Mouse (Mus musculus) kidney, embryonic 15.5 days (tissue): ENCODE results near the gene Fcrlb. TPM values are rescaled to one million over a fixed set of nuclear protein-coding genes. Genes with fewer than 3 reads are reported as not detected.
"Not testable (repeated sequence)": the region's sequence is repeated elsewhere in the genome, so short reads cannot be mapped to it uniquely, and the experiment has no call there.

Experiments
- ATAC-seq: fragments of 200-750 bp; cut with Nextera tagmentation; replicated peaks from 2 replicates; pipeline ENCODE4 v1.8.0; 2017; ENCODE audit warnings: moderate TSS enrichment; ENCODE audit not compliant: low FRiP score
- H3K27ac ChIP-seq: fragments of 300-500 bp; sonication (generic); 2 replicates; pipeline ENCODE4 v1.5.1; 2015; ENCODE audit warnings: mild to moderate bottlenecking, inconsistent platforms
- H3K27me3 ChIP-seq: fragments of 300-500 bp; sonication (generic); 2 replicates; pipeline ENCODE4 v1.6.1; 2015; ENCODE audit warnings: inconsistent platforms
- H3K36me3 ChIP-seq: fragments of 300-500 bp; sonication (generic); 2 replicates; pipeline ENCODE4 v1.6.1; 2015; ENCODE audit warnings: inconsistent platforms
- H3K4me1 ChIP-seq: fragments of 300-500 bp; sonication (generic); 2 replicates; pipeline ENCODE4 v1.6.1; 2015; ENCODE audit warnings: inconsistent platforms
- H3K4me2 ChIP-seq: fragments of 300-500 bp; sonication (generic); 2 replicates; pipeline ENCODE4 v1.6.1; 2015; ENCODE audit warnings: moderate library complexity, mild to moderate bottlenecking, inconsistent platforms
- H3K4me3 ChIP-seq: fragments of 300-500 bp; sonication (generic); replicated peaks from 2 replicates; pipeline ENCODE4 v1.5.1; 2015; ENCODE audit warnings: mild to moderate bottlenecking, inconsistent platforms
- H3K9ac ChIP-seq: fragments of 300-500 bp; sonication (generic); 2 replicates; pipeline ENCODE4 v1.6.1; 2015; ENCODE audit warnings: mild to moderate bottlenecking, inconsistent platforms
- H3K9me3 ChIP-seq: fragments of 300-500 bp; sonication (generic); replicated peaks from 2 replicates; pipeline ENCODE4 v1.6.1; 2016; ENCODE audit warnings: inconsistent platforms
- WGBS: fragments of 180-500 bp; shearing (Covaris S2); methylation state at CpG from one replicate; pipeline ENCODE4 v1.1.7; 2015; ENCODE audit warnings: mixed read lengths; 5-methylcytosine and 5-hydroxymethylcytosine counted together
- polyA plus RNA-seq: library from polyadenylated mRNA; unstranded; fragments of >200 nt; fragmentation: Nextera tagmentation; extraction: Ambion mirVana; gene quantifications from 2 replicates; pipeline ENCODE4 v1.2.1, GENCODE M21; 2015

The Fcrlb gene
- 0.21 TPM in 1 of 2 replicates, not detected in the other for polyA plus RNA-seq

GRCm38 (mm10) chr1:170912891-170913615 lies at the start of gene Fcrlb:
Gene Fcrlb, minus strand, starts transcription at chr1:170912941.
- Histone ChIP-seq H3K27me3 (peaks cover 21% of the 10 kb centered on the region), H3K4me2 (no peak within 1 kb of the TSS), H3K36me3 (no peaks in the 10 kb centered on the region), H3K9me3 (no peaks in the 10 kb centered on the region), H3K9ac (no peak within 1 kb of the TSS), H3K27ac (no peak within 1 kb of the TSS), H3K4me1 (peaks cover 7% of the 10 kb centered on the region), H3K4me3 (no peak within 1 kb of the TSS)
- ATAC-seq, result no peak
- 74% methylated on average over 5 of the region's 5 CpGs for WGBS

GRCm38 (mm10) chr1:170962301-170962700 lies 49.6 kb upstream of the Fcrlb start:
- WGBS, result 50% methylated on average over 2 of the region's 2 CpGs
- Histone ChIP-seq H3K27ac (no peak overlapping the region), H3K9me3 (no peaks in the 10 kb centered on the region), H3K4me2 (no peak overlapping the region), H3K36me3 (no peaks in the 10 kb centered on the region), H3K9ac (no peak overlapping the region), H3K4me1 (peaks cover 17% of the 10 kb centered on the region), H3K27me3 (no peaks in the 10 kb centered on the region), H3K4me3 (no peak overlapping the region)
- no peak for ATAC-seq

- no peaks in the 10 kb centered on the region for H3K27me3 ChIP-seq
- H3K27ac ChIP-seq, result no peak overlapping the region
- no peak overlapping the region for H3K4me3 ChIP-seq
- H3K4me1 ChIP-seq, result peaks cover 17% of the 10 kb centered on the region
- ATAC-seq, result no peak
- 86% methylated on average over 6 of the region's 6 CpGs for WGBS
- H3K4me2 ChIP-seq, result no peak overlapping the region
- no peak overlapping the region for H3K9ac ChIP-seq
- H3K9me3 ChIP-seq, result no peaks in the 10 kb centered on the region
- no peaks in the 10 kb centered on the region for H3K36me3 ChIP-seq
Measured at GRCm38 (mm10) chr1:170961101-170961500, 48.4 kb upstream of the Fcrlb start.

GRCm38 (mm10) chr1:170959791-170960190 lies 47.0 kb upstream of the Fcrlb start:
- no peak overlapping the region for H3K27ac ChIP-seq
- WGBS, result 52% methylated on average over 2 of the region's 2 CpGs
- no peaks in the 10 kb centered on the region for H3K27me3 ChIP-seq
- H3K4me1 ChIP-seq, result peaks cover 17% of the 10 kb centered on the region
- H3K4me2 ChIP-seq, result no peak overlapping the region
- no peak for ATAC-seq
- H3K9ac ChIP-seq, result no peak overlapping the region
- no peaks in the 10 kb centered on the region for H3K9me3 ChIP-seq
- no peak overlapping the region for H3K4me3 ChIP-seq
- H3K36me3 ChIP-seq, result no peaks in the 10 kb centered on the region

GRCm38 (mm10) chr1:170958225-170958624 lies 45.5 kb upstream of the Fcrlb start:
- Histone ChIP-seq H3K4me1 (peaks cover 12% of the 10 kb centered on the region), H3K27me3 (no peaks in the 10 kb centered on the region), H3K9ac (no peak overlapping the region), H3K27ac (no peak overlapping the region), H3K9me3 (no peaks in the 10 kb centered on the region), H3K4me3 (no peak overlapping the region), H3K4me2 (no peak overlapping the region), H3K36me3 (no peaks in the 10 kb centered on the region)
- 62% methylated on average over 3 of the region's 3 CpGs for WGBS
- ATAC-seq, result no peak

- no peaks in the 10 kb centered on the region for H3K36me3 ChIP-seq
- ATAC-seq, result no peak
- H3K9me3 ChIP-seq, result no peaks in the 10 kb centered on the region
- H3K4me2 ChIP-seq, result no peak overlapping the region
- H3K27ac ChIP-seq, result no peak overlapping the region
- no peaks in the 10 kb centered on the region for H3K27me3 ChIP-seq
- 91% methylated on average over 2 of the region's 2 CpGs for WGBS
- no peak overlapping the region for H3K4me3 ChIP-seq
- no peaks in the 10 kb centered on the region for H3K4me1 ChIP-seq
- no peak overlapping the region for H3K9ac ChIP-seq
Measured at GRCm38 (mm10) chr1:170953192-170953591, 40.5 kb upstream of the Fcrlb start.

GRCm38 (mm10) chr1:170950772-170951171 lies 38.0 kb upstream of the Fcrlb start:
- Histone ChIP-seq H3K36me3 (no peaks in the 10 kb centered on the region), H3K9ac (no peak overlapping the region), H3K27me3 (no peaks in the 10 kb centered on the region), H3K27ac (no peak overlapping the region), H3K9me3 (0 out of 2 replicates have a peak, but pooled peaks cover 3% of the 10 kb centered on the region), H3K4me2 (no peak overlapping the region), H3K4me3 (no peak overlapping the region), H3K4me1 (no peaks in the 10 kb centered on the region)
- no peak for ATAC-seq
- WGBS, result 56% methylated on average over 3 of the region's 3 CpGs

- not testable (repeated sequence) for H3K9ac ChIP-seq, H3K36me3 ChIP-seq, H3K27me3 ChIP-seq, H3K27ac ChIP-seq, ATAC-seq, H3K4me3 ChIP-seq, H3K4me2 ChIP-seq, H3K4me1 ChIP-seq
- WGBS, result 97% methylated on average over 8 of the region's 9 CpGs
- H3K9me3 ChIP-seq, result peaks cover 14% of the 10 kb centered on the region; the same call in 1 of the 2 replicates
Measured at GRCm38 (mm10) chr1:170944908-170945307, 32.2 kb upstream of the Fcrlb start.

GRCm38 (mm10) chr1:170944151-170944550 lies 31.4 kb upstream of the Fcrlb start:
- not testable (repeated sequence) for H3K36me3 ChIP-seq, H3K9ac ChIP-seq, ATAC-seq, H3K4me1 ChIP-seq, H3K27ac ChIP-seq, H3K4me2 ChIP-seq, H3K4me3 ChIP-seq, H3K27me3 ChIP-seq
- H3K9me3 ChIP-seq, result peaks cover 14% of the 10 kb centered on the region; the same call in 1 of the 2 replicates
- WGBS, result 93% methylated on average over 9 of the region's 9 CpGs

GRCm38 (mm10) chr1:170939255-170939654 lies 26.5 kb upstream of the Fcrlb start:
- WGBS, result 78% methylated on average over 12 of the region's 12 CpGs

GRCm38 (mm10) chr1:170934383-170934782 lies 21.6 kb upstream of the Fcrlb start:
- no peak overlapping the region for H3K27ac ChIP-seq
- H3K4me2 ChIP-seq, result no peak overlapping the region
- WGBS, result 41% methylated on average over 2 of the region's 2 CpGs
- no peaks in the 10 kb centered on the region for H3K36me3 ChIP-seq
- H3K4me3 ChIP-seq, result no peak overlapping the region
- no peaks in the 10 kb centered on the region for H3K27me3 ChIP-seq
- H3K9me3 ChIP-seq, result no peaks in the 10 kb centered on the region
- no peaks in the 10 kb centered on the region for H3K4me1 ChIP-seq
- no peak for ATAC-seq
- no peak overlapping the region for H3K9ac ChIP-seq

More at GRCm38 (mm10) chr1:170939255-170939654, 26.5 kb upstream of the Fcrlb start:
- H3K27me3 ChIP-seq, result no peaks in the 10 kb centered on the region
- H3K4me2 ChIP-seq, result no peak overlapping the region
- ATAC-seq, result no peak
- H3K4me1 ChIP-seq, result no peaks in the 10 kb centered on the region
- H3K9me3 ChIP-seq, result peaks cover 11% of the 10 kb centered on the region; the same call in 1 of the 2 replicates
- no peak overlapping the region for H3K27ac ChIP-seq
- H3K4me3 ChIP-seq, result no peak overlapping the region
- H3K9ac ChIP-seq, result no peak overlapping the region
- H3K36me3 ChIP-seq, result no peaks in the 10 kb centered on the region

- Histone ChIP-seq H3K4me1 (no peaks in the 10 kb centered on the region), H3K36me3 (no peaks in the 10 kb centered on the region), H3K27ac (no peak overlapping the region), H3K4me3 (no peak overlapping the region), H3K4me2 (no peak overlapping the region), H3K9me3 (no peaks in the 10 kb centered on the region), H3K9ac (no peak overlapping the region), H3K27me3 (no peaks in the 10 kb centered on the region)
- no peak for ATAC-seq
- 78% methylated on average over 1 of the region's 1 CpGs for WGBS
Measured at GRCm38 (mm10) chr1:170933940-170934339, 21.2 kb upstream of the Fcrlb start.
